Mouse (Mus musculus) gastrocnemius, postnatal 14 days (tissue): Measurements from ENCODE around the gene Ifit3. TPM values are rescaled to one million over a fixed set of nuclear protein-coding genes. Genes with fewer than 3 reads are reported as not detected.
A peak's percentile ranks its signal among the peaks of the same experiment; 100 is the strongest.
"Not testable (repeated sequence)": the region's sequence is repeated elsewhere in the genome, so short reads cannot be mapped to it uniquely, and the experiment has no call there.

Experiments used
- DNase-seq: peaks from one replicate; pipeline ENCODE4 v3.0.0; 2021; ENCODE audit warnings: mixed read lengths
- intact Hi-C: fragments of 180-260 bp; cut with DNase I; formaldehyde crosslinking; loops from one replicate; pipeline ENCODE4 v1.15.1; 2025; ENCODE audit warnings: low total_unique reads
- long read RNA-seq, 2 experiments: library from polyadenylated mRNA; stranded (forward); transcript quantifications; one replicate each; pipeline ENCODE4 v2.0.0; 2021
- total RNA-seq, 2 experiments: library from RNA; stranded (reverse); gene quantifications; 2 replicates each; pipeline ENCODE4 v1.2.3; 2021

Gene Ifit3
- total RNA-seq, result under 1 TPM; 0.68 to 0.78 TPM
- long read RNA-seq, experiment 1, partial matches to known transcripts, result 0 of 1 reads
- long read RNA-seq, experiment 1, other reads (novel, unspliced or antisense), result 0 of 1 reads
- long read RNA-seq, experiment 2, partial matches to known transcripts, result 0 of 3 reads
- long read RNA-seq, experiment 2, other reads (novel, unspliced or antisense), result 2 of 3 reads

DNA sequence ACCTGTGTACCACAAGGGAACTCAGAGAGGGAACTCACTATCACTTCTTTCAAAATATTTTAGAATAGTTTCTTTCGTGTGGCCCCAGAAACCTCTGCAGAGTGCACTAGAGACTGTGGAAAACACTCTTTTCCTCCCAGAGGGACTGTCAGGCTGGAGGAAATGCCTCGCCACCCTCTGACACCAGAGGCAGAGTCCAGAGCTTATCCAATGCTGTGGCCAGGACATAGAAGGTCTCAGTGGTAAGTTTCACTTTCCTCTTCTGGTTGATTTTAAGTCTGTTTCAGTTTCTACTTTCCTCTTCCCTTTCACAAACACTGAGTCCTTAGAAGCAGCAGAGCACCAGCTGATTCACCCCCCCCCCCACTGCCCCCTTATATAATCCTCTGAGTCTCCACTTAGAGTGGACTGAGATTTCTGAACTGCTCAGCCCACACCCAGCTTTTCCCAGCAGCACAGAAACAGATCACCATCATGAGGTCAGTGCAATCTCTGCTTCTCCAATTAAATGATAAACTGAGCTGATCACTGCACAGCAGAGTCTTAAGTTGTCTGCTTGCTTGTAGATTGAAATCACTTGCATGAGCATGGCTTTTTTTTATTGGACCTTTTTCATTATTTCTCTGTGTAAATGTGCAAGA, at the start of gene Ifit3:
Gene Ifit3 (plus strand): TSS at position 406 of the 641 bp plus-strand sequence.
- intact Hi-C loops, DNase-seq: not testable (repeated sequence)

GRCm38 (mm10) chr19:34539422-34539821, 43.9 kb upstream of the Ifit3 start:
- intact Hi-C loops, result no loop called here

DNA sequence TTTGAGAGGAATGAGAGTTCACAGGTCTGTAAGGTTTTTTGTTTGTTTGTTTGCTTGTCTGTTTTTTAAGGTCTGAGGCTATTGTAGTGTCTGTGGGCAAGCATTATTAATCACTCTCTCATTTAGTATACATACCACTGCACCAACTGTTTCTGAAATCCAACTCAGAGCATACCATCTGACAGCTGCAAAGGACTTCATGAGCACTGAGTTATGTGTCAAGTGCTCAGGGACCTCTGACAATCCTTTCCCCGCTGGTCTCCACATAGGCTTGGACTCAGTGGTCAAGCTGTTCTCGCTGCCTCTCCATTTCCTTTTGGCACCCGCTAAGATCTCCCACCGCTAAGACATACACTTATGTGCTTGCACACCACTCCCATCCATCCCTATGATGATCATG, 37.1 kb upstream of the Ifit3 start:
- DNase-seq, result no peak
- intact Hi-C loops, result loop anchor here (5.0 kb wide), 2 partner anchors 91 to 209 kb away; no protein-coding TSS in a partner anchor

More at GRCm38 (mm10) chr19:34539422-34539821, 43.9 kb upstream of the Ifit3 start:
- DNase-seq, result no peak

DNA sequence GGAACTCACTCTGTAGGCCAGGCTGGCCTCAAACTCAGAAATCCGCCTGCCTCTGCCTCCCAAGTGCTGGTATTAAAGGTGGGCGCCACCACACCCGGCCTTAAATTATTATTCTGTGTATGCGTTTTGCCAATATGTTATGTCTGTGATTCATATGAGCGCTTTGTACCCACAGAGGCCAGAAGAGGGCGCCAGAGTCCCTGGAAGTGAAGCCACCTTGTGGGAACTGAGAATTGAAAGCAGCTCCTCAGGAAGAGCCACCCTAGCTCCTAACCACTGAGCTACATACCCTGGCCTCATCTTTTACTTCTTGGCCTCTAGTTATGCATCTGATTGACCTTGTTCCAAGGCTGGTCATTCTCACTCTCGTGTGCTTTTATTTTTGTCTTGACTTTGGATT, 35.4 kb upstream of the Ifit3 start:
- intact Hi-C loops, result loop anchor here (5.0 kb wide), 2 partner anchors 89 to 211 kb away; no protein-coding TSS in a partner anchor

DNA sequence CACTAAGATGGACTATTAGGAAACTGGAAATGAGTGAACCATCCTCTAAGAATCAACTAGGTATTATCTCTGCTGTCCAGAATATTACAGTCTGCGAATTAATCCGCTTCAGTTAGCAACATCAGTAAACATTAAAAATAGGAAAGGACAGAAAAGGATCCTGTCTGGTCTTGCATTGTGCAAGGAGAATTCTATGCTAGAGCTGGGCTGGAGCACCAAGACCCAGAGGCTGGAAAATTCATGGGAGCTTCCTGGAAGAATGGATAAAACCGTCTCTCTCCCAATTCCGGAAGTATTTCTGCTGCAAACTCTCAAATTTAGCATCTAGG, 33.2 kb upstream of the Ifit3 start:
- intact Hi-C loops, result no loop called here
- no peak for DNase-seq

More for the DNA sequence above, 35.4 kb upstream of the Ifit3 start:
- DNase-seq, result peak; percentile 72

- intact Hi-C loops, result no loop called here
- peak; percentile 72 for DNase-seq
Measured at GRCm38 (mm10) chr19:34550534-34551223, 32.7 kb upstream of the Ifit3 start, which contains the start of gene Ifit2. Ifit2 (plus strand) TSS chr19:34550694.

- DNase-seq, result no peak
- intact Hi-C loops, result no loop called here
Measured at GRCm38 (mm10) chr19:34551981-34552380, 31.4 kb upstream of the Ifit3 start.

DNA sequence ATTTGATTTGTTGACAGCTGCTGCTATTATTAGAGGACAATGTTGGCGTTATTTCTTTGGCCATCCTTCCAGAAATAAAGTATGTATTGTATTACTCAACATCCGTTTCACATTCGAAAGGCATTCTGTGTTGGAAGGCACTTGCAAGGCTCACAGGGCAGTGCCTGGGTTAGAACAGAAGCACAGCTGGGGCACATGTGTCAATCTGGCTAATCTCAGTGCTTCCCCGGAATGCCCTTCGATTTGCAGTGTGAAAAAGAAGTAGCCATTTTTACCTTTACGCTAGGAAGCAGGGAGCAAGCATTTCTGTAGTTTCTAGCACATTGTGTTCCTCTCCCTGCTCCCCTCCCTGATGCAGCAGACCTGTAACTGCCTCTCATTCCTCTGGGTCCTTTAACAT, 30.3 kb upstream of the Ifit3 start:
- intact Hi-C loops, result no loop called here
- no peak for DNase-seq

GRCm38 (mm10) chr19:34553522-34553921, 29.8 kb upstream of the Ifit3 start:
- intact Hi-C loops, result no loop called here
- DNase-seq, result no peak

- intact Hi-C loops, result no loop called here
- DNase-seq, result no peak
Measured at GRCm38 (mm10) chr19:34554061-34554460, 29.3 kb upstream of the Ifit3 start.

- peak; percentile 44 for DNase-seq
- intact Hi-C loops, result no loop called here
Measured at GRCm38 (mm10) chr19:34556621-34557020, 26.7 kb upstream of the Ifit3 start.

DNA sequence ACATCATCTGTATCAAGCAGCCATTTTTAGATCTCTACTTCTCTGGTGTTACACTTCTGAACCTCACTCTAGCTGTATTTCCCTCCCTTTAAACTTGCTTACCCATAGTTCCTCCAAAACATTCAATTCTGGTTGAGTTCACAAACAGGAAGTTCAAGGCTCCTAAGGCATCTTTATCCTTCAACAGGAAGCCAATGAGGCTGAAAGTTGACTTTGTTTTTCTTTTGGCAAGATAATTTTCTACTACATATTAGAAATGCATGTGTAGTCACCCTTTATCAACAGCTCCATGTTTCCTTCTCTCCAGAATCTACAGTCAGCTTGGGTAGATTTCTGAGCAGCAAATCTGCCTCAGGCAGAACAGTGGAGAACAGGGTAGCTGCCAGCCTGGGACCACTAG, 20.8 kb upstream of the Ifit3 start:
- DNase-seq, result no peak
- intact Hi-C loops, result no loop called here

GRCm38 (mm10) chr19:34566178-34566784, 17.1 kb upstream of the Ifit3 start:
- intact Hi-C loops, result no loop called here
- DNase-seq, result no peak

GRCm38 (mm10) chr19:34568988-34569895, 14.1 kb upstream of the Ifit3 start:
- intact Hi-C loops, result no loop called here
- DNase-seq, result no peak

DNA sequence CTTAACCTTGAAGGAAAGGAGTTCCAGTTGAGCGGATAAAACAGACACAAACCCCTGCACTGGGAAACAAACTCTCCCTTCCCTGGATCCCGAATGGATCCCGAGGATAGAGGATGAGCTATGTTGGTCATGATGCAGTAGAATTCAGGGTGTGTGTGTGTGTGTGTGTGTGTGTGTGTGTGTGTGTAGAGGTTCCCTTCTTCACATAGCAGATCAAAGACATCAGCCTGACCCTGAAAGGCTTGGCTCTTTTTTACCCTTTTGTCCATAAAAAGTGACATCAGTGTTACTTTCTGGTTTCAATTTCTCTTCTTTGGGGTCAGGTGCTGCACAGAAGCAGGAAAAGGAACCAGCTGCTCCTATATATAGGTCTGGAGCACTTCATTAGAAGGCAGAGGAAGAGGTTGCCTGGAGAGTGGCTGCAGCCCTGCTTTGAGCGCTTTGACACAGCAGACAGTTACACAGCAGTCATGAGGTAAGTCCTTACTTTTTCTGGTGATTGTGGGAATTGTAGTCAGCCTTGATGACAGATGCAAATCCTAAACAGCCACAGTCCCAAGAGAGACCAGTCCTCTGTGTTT, 13.3 kb upstream of the Ifit3 start:
- intact Hi-C loops, result no loop called here
- DNase-seq, result no peak

- DNase-seq, result no peak
- intact Hi-C loops, result no loop called here
Measured at GRCm38 (mm10) chr19:34571080-34571479, 12.3 kb upstream of the Ifit3 start.

DNA sequence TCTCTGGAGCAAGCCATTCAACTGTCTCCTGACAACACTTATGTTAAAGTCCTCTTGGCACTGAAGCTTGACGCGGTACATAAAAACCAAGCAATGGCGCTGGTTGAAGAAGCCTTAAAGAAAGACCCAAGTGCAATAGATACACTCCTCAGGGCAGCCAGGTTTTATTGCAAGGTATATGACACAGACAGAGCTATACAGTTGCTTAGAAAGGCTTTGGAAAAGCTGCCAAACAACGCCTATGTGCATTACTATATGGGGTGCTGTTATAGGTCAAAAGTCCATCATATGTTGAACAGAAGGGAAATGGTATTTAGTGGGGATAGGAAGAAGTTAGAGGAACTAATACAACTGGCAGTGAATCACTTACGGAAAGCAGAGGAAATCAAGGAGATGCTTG, 9.7 kb upstream of the Ifit3 start:
- no peak for DNase-seq
- intact Hi-C loops, result no loop called here

- intact Hi-C loops, result no loop called here
Measured at GRCm38 (mm10) chr19:34577121-34577520, 6.2 kb upstream of the Ifit3 start.

DNA sequence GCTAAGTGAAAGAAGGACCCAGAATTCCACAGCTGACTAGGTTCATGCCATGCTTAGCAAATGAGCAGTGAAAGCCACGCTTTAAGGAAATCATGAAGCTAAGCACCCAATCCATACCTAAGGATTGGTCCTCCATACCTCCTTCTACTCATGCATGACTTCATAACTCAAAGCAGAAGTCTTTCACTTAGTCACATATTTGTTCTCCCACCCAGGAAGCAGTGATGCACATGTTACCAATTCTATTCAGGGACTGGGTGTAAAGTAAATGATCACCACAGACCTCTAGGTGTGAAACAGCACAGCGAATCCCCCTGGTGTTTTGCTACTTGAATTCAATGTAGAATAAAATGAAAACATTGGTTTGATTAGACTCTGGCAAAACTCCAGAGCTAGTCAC, 635 bp upstream of the Ifit3 start:
- DNase-seq, intact Hi-C loops: not testable (repeated sequence)

More at GRCm38 (mm10) chr19:34577121-34577520, 6.2 kb upstream of the Ifit3 start:
- no peak for DNase-seq
